Mouse (Mus musculus) cerebellum, postnatal 4 days (tissue): Measurements from ENCODE around the gene Cyp2d22.
A peak's percentile ranks its signal among the peaks of the same experiment; 100 is the strongest.
"Not testable (repeated sequence)": the region's sequence is repeated elsewhere in the genome, so short reads cannot be mapped to it uniquely, and the experiment has no call there.

Experiments used
- DNase-seq, 2 experiments: peaks; one replicate each; pipeline ENCODE4 v3.0.0; 2022; ENCODE audit warnings: low spot score in 2 of 2, mixed read lengths in 1 of 2

Cyp2d22 gene

GRCm38 (mm10) chr15:82379871-82380713, at the start of gene Cyp2d22:
Gene Cyp2d22 (minus strand): TSS chr15:82380260.
- DNase-seq: no peak

GRCm38 (mm10) chr15:82423471-82423870, 43.4 kb upstream of the Cyp2d22 start:
- DNase-seq: no peak

GRCm38 (mm10) chr15:82422935-82423334, 42.9 kb upstream of the Cyp2d22 start:
- DNase-seq: no peak

- no peak for DNase-seq
Observed at GRCm38 (mm10) chr15:82418616-82419015, 38.6 kb upstream of the Cyp2d22 start.

- DNase-seq: peak; percentile 58 to 78
Observed at GRCm38 (mm10) chr15:82416797-82417789, 37.0 kb upstream of the Cyp2d22 start.

- DNase-seq: no peak
Observed at GRCm38 (mm10) chr15:82407536-82407935, 27.5 kb upstream of the Cyp2d22 start.

- no peak for DNase-seq
Observed at GRCm38 (mm10) chr15:82406981-82407380, 26.9 kb upstream of the Cyp2d22 start, which contains the start of gene Cyp2d10. Gene Cyp2d10 (minus strand): TSS chr15:82407195.

GRCm38 (mm10) chr15:82404163-82404562, 24.1 kb upstream of the Cyp2d22 start:
- no peak for DNase-seq

GRCm38 (mm10) chr15:82403606-82404005, 23.5 kb upstream of the Cyp2d22 start:
- DNase-seq: no peak

GRCm38 (mm10) chr15:82402741-82403140, 22.7 kb upstream of the Cyp2d22 start:
- no peak for DNase-seq

- DNase-seq: no peak
Observed at GRCm38 (mm10) chr15:82402106-82402505, 22.0 kb upstream of the Cyp2d22 start.

- no peak for DNase-seq
Observed at GRCm38 (mm10) chr15:82401516-82401915, 21.5 kb upstream of the Cyp2d22 start.

- DNase-seq: not testable (repeated sequence)
Observed at GRCm38 (mm10) chr15:82395955-82396354, 15.9 kb upstream of the Cyp2d22 start.

- not testable (repeated sequence) for DNase-seq
Observed at GRCm38 (mm10) chr15:82393922-82394321, 13.9 kb upstream of the Cyp2d22 start, which contains the start of gene Cyp2d11. Gene Cyp2d11 (minus strand): TSS chr15:82394022.

GRCm38 (mm10) chr15:82389916-82390315, 9.9 kb upstream of the Cyp2d22 start:
- DNase-seq: not testable (repeated sequence)

- DNase-seq: no peak
Observed at GRCm38 (mm10) chr15:82385729-82386128, 5.7 kb upstream of the Cyp2d22 start.

GRCm38 (mm10) chr15:82382441-82382840, 2.4 kb upstream of the Cyp2d22 start:
- DNase-seq: no peak

- DNase-seq: no peak
Observed at GRCm38 (mm10) chr15:82380714-82381062, 628 bp upstream of the Cyp2d22 start.

GRCm38 (mm10) chr15:82379511-82379870, 569 bp downstream of the Cyp2d22 start:
- DNase-seq: no peak

- DNase-seq: no peak
Observed at GRCm38 (mm10) chr15:82378261-82379180, 1.5 kb downstream of the Cyp2d22 start.

GRCm38 (mm10) chr15:82377701-82378100, 2.4 kb downstream of the Cyp2d22 start:
- DNase-seq: no peak
